Mouse (Mus musculus): ENCODE measurements around the gene Klk1b8. TPM values are rescaled to one million over a fixed set of nuclear protein-coding genes. Genes with fewer than 3 reads are reported as not detected.
"Not testable (repeated sequence)": the region's sequence is repeated elsewhere in the genome, so short reads cannot be mapped to it uniquely, and the experiment has no call there.

Gene Klk1b8
- total RNA-seq, 2 experiments from 2014 or later: not detected

DNA sequence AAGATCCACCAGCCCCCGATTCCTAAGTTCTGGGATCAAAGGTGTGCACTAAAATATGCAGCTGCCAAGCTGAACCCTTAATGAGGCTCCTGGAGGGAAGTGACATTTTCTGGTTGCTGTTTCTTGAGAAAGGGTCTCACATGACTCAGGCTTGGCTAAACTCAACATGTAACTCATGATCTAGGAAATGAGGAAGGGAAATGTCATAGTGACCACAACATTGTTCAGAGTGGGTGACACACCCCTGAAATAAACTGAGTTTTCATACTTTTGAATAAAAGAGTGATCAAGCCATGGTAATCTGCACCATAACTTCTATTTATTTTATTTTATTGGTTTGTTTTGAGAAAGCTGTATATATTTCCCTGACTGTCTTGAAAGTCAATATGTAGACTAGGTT is 44.4 kb downstream of the Klk1b8 start:
- DNase-seq (ENCODE audit: low spot score in 2 of 2): not testable (repeated sequence)

- DNase-seq (ENCODE audit: low spot score in 2 of 2): not testable (repeated sequence)
Observed at GRCm38 (mm10) chr7:43995577-43995976, 45.1 kb downstream of the Klk1b8 start, which contains the start of gene Klk1b11. Gene Klk1b11, plus strand, starts transcription at chr7:43995877.

Other genes with a start within 250 kb of the Klk1b8 start
- not detected for gene Klk13, start 238.1 kb upstream of the Klk1b8 start, total RNA-seq (2021)
- not detected for gene Klk12, start 181.8 kb upstream of the Klk1b8 start, total RNA-seq (2021)
- not detected for gene Klk11, start 176.1 kb upstream of the Klk1b8 start, total RNA-seq (2021)
- not detected for gene Klk10, start 169.6 kb upstream of the Klk1b8 start, total RNA-seq (2021)
- gene Klk9, start 158.8 kb upstream of the Klk1b8 start, total RNA-seq (2021): not detected
- gene Klk8, start 153.1 kb upstream of the Klk1b8 start, total RNA-seq (2021): 1 to 10 TPM; 3.2 to 3.7 TPM
- not detected for gene Klk7, start 139.4 kb upstream of the Klk1b8 start, total RNA-seq (2021)
- 1 to 10 TPM; 1.6 to 1.9 TPM for gene Klk6, start 126.2 kb upstream of the Klk1b8 start, total RNA-seq (2021)
- gene Klk5, start 108.7 kb upstream of the Klk1b8 start, total RNA-seq (2021): not detected
- gene Klk4, start 69.5 kb upstream of the Klk1b8 start, total RNA-seq (2021): not detected
- not detected for gene Klk15, start 16.9 kb upstream of the Klk1b8 start, total RNA-seq (2021)
- gene Klk1b1, start 16.1 kb downstream of the Klk1b8 start, total RNA-seq (2021): not detected
- not detected for gene Klk1b9, start 25.4 kb downstream of the Klk1b8 start, total RNA-seq (2021)
- gene Klk1b11, start 45.2 kb downstream of the Klk1b8 start, total RNA-seq (2021): not detected
- not detected for gene Klk1b26, start 61.5 kb downstream of the Klk1b8 start, total RNA-seq (2021)
- not detected for gene Klk1b27, start 101.6 kb downstream of the Klk1b8 start, total RNA-seq (2021)
- not detected for gene Klk1b21, start 151.7 kb downstream of the Klk1b8 start, total RNA-seq (2021)
- gene Klk1b22, start 162.0 kb downstream of the Klk1b8 start, total RNA-seq (2021): not detected
- gene Klk1b16, start 186.1 kb downstream of the Klk1b8 start, total RNA-seq (2021): not detected
- gene Klk1b24, start 237.6 kb downstream of the Klk1b8 start, total RNA-seq (2021): not detected
- gene Klk1b3, start 247.5 kb downstream of the Klk1b8 start, total RNA-seq (2021): not detected

Measured in left cerebral cortex, adult 18-20 months (tissue).